Mouse (Mus musculus) kidney, postnatal 4 days (tissue): ENCODE data around the gene Rps5.
"Not testable (repeated sequence)": the region's sequence is repeated elsewhere in the genome, so short reads cannot be mapped to it uniquely, and the experiment has no call there.

Experiments used
- DNase-seq, 2 experiments: peaks; one replicate each; pipeline ENCODE4 v3.0.0; 2021; ENCODE audit warnings: mixed read lengths in 2 of 2

Gene Rps5

DNA sequence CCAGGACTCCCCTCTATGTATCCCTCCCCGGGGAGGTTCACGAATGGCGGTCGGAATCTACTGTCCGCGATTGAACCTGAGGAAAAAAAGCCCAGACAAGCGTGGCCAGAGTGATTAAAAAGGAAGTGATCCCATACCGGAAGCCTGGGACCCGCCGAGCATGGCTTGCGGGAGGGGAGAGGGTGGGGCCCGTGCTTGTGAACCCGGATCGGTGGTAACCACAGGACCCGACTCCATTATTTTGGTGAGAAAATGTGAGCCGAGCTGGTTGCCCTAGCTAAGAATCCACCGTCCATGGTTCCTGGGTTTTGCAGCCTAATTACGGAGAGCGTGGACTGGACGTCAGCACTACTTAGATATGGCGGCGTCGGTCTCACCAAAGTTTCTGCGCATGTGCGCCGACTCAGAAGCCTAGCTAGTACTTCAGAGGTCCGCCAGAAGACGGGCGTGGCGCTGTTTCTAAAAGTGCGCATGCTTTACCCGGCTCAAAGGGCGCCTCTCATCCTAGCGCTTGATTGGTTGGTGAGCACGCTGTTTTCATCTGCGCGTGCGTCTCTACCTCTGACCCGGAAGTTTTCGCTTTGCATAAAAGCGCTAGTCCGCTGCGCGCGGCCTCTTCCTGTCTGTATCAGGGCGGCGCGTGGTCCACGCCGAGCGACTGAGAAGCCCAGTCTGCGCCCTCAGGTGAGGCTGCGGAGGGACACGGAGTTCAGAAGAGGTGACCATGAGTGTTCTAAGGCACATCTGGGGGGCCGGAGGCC is at the start of gene Rps5:
Gene Rps5, plus strand, starts transcription at position 586 of the 761 bp plus-strand sequence.
- peak; percentile 99 for DNase-seq

DNA sequence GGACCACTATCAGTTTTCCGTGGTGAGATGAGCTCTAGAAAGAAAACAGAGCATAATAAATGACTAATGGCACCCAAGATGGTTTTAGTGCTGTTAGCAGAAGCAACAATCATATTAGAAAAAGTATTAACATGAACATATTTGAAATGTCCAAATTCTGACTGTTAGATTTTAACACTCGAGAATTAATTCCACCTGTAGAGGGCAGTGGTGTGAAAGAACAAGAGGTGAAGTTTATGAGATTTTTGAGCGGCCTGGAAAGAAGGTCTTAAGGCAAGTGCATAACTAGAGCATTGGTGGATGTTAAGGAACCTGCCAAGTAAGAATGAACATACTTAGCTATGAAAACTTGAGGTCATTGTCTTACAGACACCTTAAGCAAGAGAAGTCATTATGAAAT is 47.8 kb upstream of the Rps5 start:
- DNase-seq = no peak

- DNase-seq = no peak
These were observed 42.1 kb upstream of the Rps5 start for GRCm38 (mm10) chr7:12880036-12880435.

DNA sequence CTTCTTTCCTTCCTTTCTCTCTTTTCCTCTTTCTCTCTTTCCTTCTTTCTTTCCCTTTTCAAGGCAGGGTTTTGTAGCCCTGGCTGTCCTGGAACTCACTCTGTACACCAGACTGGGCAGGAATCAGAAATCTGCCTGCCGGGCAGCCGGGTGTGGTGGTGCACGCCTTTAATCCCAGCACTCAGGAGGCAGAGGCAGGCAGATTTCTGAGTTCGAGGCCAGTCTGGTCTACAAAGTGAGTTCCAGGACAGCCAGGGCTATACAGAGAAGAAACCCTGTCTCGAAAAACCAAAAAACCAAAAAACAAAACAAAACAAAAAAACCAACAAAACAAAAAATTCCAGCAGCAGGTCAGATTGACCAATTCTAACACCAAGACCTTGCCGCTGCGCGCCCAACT is 41.6 kb upstream of the Rps5 start:
- not testable (repeated sequence) for DNase-seq

GRCm38 (mm10) chr7:12880911-12881660 is 41.0 kb upstream of the Rps5 start, which contains the start of gene Zfp128:
TSS of gene Zfp128 (plus strand) at chr7:12881177.
- DNase-seq = peak; percentile 95 to 97

- no peak for DNase-seq
These were observed 35.4 kb upstream of the Rps5 start for GRCm38 (mm10) chr7:12886563-12887266.

- DNase-seq = no peak
These were observed 34.5 kb upstream of the Rps5 start for GRCm38 (mm10) chr7:12887585-12887984.

GRCm38 (mm10) chr7:12890928-12891327 is 31.2 kb upstream of the Rps5 start:
- no peak for DNase-seq

- no peak for DNase-seq
These were observed 30.8 kb upstream of the Rps5 start for GRCm38 (mm10) chr7:12891334-12891733.

- peak; percentile 89 to 94 for DNase-seq
These were observed 24.3 kb upstream of the Rps5 start, which contains the start of gene Zscan22 for GRCm38 (mm10) chr7:12897655-12898410. TSS of gene Zscan22 (plus strand) at chr7:12897815.

- no peak for DNase-seq
These were observed 20.6 kb upstream of the Rps5 start for GRCm38 (mm10) chr7:12901517-12901916.

DNA sequence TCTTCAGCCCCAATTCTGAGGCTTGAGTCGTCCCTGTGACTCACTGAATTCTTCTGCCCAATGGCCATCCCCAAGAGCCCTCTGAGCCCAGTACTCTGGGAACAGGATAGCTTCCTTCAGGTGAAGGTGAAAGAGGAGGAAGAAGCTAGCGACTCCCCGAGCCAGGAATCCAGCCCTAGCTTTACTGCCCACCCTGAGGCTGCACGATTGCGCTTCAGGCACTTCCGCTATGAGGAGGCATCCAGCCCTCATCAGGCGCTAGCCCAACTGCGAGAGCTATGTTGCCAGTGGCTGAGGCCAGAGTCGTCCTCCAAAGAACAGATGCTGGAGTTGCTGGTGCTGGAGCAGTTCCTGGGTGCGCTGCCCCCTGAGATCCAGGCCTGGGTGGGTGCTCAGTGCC is 18.5 kb upstream of the Rps5 start:
- no peak for DNase-seq

GRCm38 (mm10) chr7:12905146-12905545 is 16.9 kb upstream of the Rps5 start:
- DNase-seq = no peak

- DNase-seq = peak; percentile 82 to 86
These were observed 12.6 kb upstream of the Rps5 start for GRCm38 (mm10) chr7:12909498-12909962.

DNA sequence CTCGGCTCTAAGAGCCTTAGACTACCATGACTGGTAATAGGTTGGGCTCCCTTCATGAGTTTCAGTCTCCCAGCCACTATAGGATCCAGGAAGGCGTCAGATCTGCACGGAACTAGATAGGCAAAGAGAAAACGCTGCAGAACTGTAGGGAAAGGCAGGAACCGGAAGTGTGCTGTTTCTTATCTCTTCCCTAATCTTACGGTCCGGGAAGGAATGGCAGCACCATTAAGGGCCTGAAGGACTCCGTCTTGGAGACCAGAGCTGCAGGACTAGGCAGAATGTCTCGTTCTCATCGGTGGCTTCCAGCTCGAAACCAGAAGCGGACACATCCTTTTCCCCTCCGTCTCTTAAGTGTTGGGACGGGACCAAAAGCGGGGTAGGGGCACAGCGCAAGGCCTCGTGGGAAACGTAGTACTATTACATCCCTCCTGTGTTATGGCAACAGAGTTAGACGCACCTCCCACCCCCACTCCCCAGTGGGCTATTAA is 11.9 kb upstream of the Rps5 start:
- peak; percentile 69 to 77 for DNase-seq

GRCm38 (mm10) chr7:12913556-12913955 is 8.5 kb upstream of the Rps5 start:
- no peak for DNase-seq

DNA sequence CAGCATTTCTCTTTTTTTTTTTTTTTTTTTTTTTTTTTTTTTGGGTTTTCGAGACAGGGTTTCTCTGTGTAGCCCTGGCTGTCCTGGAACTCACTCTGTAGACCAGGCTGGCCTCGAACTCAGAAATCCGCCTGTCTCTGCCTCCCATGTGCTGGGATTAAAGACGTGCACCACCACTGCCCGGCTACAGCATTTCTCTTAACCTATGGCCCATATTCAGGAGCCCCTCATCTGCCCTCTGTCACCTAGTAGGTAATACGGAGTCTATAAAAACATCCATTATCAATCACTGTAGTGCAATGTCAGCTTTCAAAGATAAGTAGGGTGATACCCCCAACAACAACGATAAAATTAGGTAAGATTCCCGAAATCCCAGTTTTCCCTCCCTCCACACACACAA is 1.6 kb upstream of the Rps5 start:
- DNase-seq = not testable (repeated sequence)

DNA sequence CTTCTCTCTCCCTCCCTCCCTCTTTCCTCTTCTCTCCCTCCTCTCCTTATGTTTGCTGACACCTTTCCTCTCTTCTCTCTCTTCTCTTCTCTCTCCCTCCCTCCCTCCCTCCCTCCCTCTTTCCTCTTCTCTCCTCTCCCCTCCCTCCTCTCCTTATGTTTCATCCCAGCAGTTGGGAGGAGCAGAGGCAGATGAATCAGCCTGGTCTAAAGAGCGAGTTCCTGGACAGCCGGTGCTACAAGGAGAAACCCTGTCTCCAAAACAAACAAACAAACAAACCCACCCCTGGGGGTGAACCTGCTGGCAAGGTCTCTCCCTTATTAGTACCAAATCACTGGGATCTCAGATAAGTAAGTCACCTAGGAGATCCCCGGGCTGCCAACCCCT is 779 bp upstream of the Rps5 start:
- DNase-seq = no peak

DNA sequence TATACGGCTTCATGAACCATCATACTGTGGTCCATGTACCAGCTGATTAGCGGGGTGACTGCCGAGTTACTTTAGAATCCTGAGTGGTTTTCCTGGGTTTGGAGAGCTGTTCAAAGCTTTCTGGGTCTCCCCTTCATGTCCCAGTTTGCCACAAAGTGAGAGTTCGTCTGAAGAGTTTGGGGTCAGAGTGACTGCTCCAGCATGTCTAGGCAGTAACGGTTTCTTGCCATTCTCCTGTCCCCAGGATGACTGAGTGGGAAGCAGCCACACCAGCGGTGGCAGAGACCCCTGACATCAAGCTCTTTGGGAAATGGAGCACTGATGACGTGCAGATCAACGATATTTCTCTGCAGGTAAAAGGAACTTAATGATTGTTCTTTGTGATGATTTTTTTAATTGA is 639 bp downstream of the Rps5 start:
- no peak for DNase-seq

- DNase-seq = no peak
These were observed 4.2 kb downstream of the Rps5 start for GRCm38 (mm10) chr7:12926316-12926715.

DNA sequence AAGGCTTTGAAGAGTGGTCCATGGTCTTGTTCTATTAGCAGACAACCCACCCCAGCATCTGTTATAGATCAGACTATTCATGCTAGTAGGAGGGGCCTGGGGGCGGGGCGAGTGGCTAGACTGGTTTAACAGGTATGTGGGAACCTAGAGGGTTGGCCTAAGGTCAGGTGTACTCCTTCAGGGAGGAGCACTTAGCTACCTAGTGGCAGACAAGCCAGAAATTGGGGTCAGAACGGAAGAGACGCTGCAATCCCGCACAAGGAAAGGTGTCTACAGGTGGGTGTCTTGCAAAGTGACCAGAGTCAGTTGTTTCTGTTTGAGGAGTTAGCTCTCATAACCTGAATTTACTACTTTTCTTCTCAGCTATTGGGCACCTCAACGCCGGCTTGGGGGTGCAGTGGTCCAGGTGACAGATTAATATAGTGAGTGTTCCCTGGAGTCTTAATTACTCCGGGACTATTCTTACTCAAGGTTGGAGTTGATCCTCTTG is 5.1 kb downstream of the Rps5 start, which contains the start of gene Rnf225:
Gene Rnf225, plus strand, starts transcription at position 226 of the 490 bp plus-strand sequence.
- peak; percentile 70 to 75 for DNase-seq
